Mouse (Mus musculus) neural tube, embryonic 14.5 days (tissue): Measurements from ENCODE around the gene Atf3. TPM values are rescaled to one million over a fixed set of nuclear protein-coding genes. Genes with fewer than 3 reads are reported as not detected.
"Not testable (repeated sequence)": the region's sequence is repeated elsewhere in the genome, so short reads cannot be mapped to it uniquely, and the experiment has no call there.

ENCODE experiments used
- ATAC-seq: fragments of 200-750 bp; cut with Nextera tagmentation; 2 replicates; pipeline ENCODE4 v1.8.0; 2017; ENCODE audit warnings: low read depth, mild to moderate bottlenecking, moderate TSS enrichment, moderate library complexity
- H3K27ac ChIP-seq: fragments of 300-500 bp; sonication (generic); 2 replicates; pipeline ENCODE4 v1.5.1; 2014; ENCODE audit warnings: low read depth, mild to moderate bottlenecking, control low read depth, low read length, moderate library complexity, mixed read lengths
- H3K27me3 ChIP-seq: fragments of 300-500 bp; sonication (generic); 2 replicates; pipeline ENCODE4 v1.6.1; 2014; ENCODE audit warnings: low read length; ENCODE audit not compliant: control insufficient read depth, insufficient read depth
- H3K36me3 ChIP-seq: fragments of 300-500 bp; sonication (generic); 2 replicates; pipeline ENCODE4 v1.6.1; 2014; ENCODE audit warnings: low read length, mixed read lengths; ENCODE audit not compliant: control insufficient read depth, insufficient read depth
- H3K4me1 ChIP-seq: fragments of 300-500 bp; sonication (generic); 2 replicates; pipeline ENCODE4 v1.6.1; 2014; ENCODE audit warnings: low read length; ENCODE audit not compliant: control insufficient read depth, insufficient read depth
- H3K4me2 ChIP-seq: fragments of 300-500 bp; sonication (generic); 2 replicates; pipeline ENCODE4 v1.6.1; 2014; ENCODE audit warnings: mild to moderate bottlenecking, low read depth, low read length, control low read depth
- H3K4me3 ChIP-seq: fragments of 300-500 bp; sonication (generic); 2 replicates; pipeline ENCODE4 v1.5.1; 2014; ENCODE audit warnings: low read depth, low read length, control low read depth, mixed read lengths
- H3K9ac ChIP-seq: fragments of 300-500 bp; sonication (generic); replicated peaks from 2 replicates; pipeline ENCODE4 v1.6.1; 2014; ENCODE audit warnings: low read depth, mild to moderate bottlenecking, control low read depth, low read length, mixed read lengths
- H3K9me3 ChIP-seq: fragments of 300-500 bp; sonication (generic); 2 replicates; pipeline ENCODE4 v1.6.1; 2016; ENCODE audit warnings: low read length; ENCODE audit not compliant: control insufficient read depth
- WGBS: fragments of 180-500 bp; shearing (Covaris S2); extraction: QIAGEN DNeasy Blood & Tissue Kit; methylation state at CpG from one replicate; pipeline ENCODE4 v1.1.7; 2014; 5-methylcytosine and 5-hydroxymethylcytosine counted together
- polyA plus RNA-seq: library from polyadenylated mRNA; unstranded; fragments of >200 nt; fragmentation: Nextera tagmentation; extraction: Ambion mirVana; gene quantifications from 2 replicates; pipeline ENCODE4 v1.2.1, GENCODE M21; 2014

Gene Atf3
- polyA plus RNA-seq, 1 experiment from 2014 or later: 0.66 TPM

- H3K4me3 ChIP-seq: no peak overlapping the region
- H3K27me3 ChIP-seq: no peaks in the 10 kb centered on the region
- no peak overlapping the region for H3K27ac ChIP-seq
- no peak overlapping the region for H3K9ac ChIP-seq
- no peaks in the 10 kb centered on the region for H3K9me3 ChIP-seq
- WGBS: 65% methylated on average over 3 of the region's 3 CpGs
- ATAC-seq: no peak
- H3K4me2 ChIP-seq: no peak overlapping the region
- H3K36me3 ChIP-seq: no peaks in the 10 kb centered on the region
- no peaks in the 10 kb centered on the region for H3K4me1 ChIP-seq
Observed at GRCm38 (mm10) chr1:191154314-191154713, 63.5 kb downstream of the Atf3 start.

GRCm38 (mm10) chr1:191153052-191153451 lies 64.8 kb downstream of the Atf3 start:
- H3K9me3 ChIP-seq: no peaks in the 10 kb centered on the region
- H3K36me3 ChIP-seq: no peaks in the 10 kb centered on the region
- H3K9ac ChIP-seq: no peak overlapping the region
- no peak overlapping the region for H3K4me3 ChIP-seq
- ATAC-seq: no peak
- H3K27me3 ChIP-seq: no peaks in the 10 kb centered on the region
- WGBS: 10% methylated on average over 4 of the region's 4 CpGs
- H3K4me2 ChIP-seq: no peak overlapping the region
- H3K4me1 ChIP-seq: no peaks in the 10 kb centered on the region
- H3K27ac ChIP-seq: no peak overlapping the region

GRCm38 (mm10) chr1:191150924-191151605 lies 66.8 kb downstream of the Atf3 start:
- Histone ChIP-seq H3K4me1 (no peaks in the 10 kb centered on the region), H3K9ac (no peak overlapping the region), H3K27me3 (no peaks in the 10 kb centered on the region), H3K4me3 (no peak overlapping the region), H3K9me3 (no peaks in the 10 kb centered on the region), H3K4me2 (no peak overlapping the region), H3K27ac (no peak overlapping the region), H3K36me3 (no peaks in the 10 kb centered on the region)
- no peak for ATAC-seq
- 81% methylated on average over 8 of the region's 8 CpGs for WGBS

- 90% methylated on average over 5 of the region's 5 CpGs for WGBS
- not testable (repeated sequence) for H3K9me3 ChIP-seq, H3K36me3 ChIP-seq, ATAC-seq, H3K9ac ChIP-seq, H3K27me3 ChIP-seq, H3K4me2 ChIP-seq, H3K4me3 ChIP-seq, H3K27ac ChIP-seq, H3K4me1 ChIP-seq
Observed at GRCm38 (mm10) chr1:191149489-191149888, 68.3 kb downstream of the Atf3 start.

- Histone ChIP-seq H3K27ac (no peak overlapping the region), H3K9me3 (no peaks in the 10 kb centered on the region), H3K4me1 (no peaks in the 10 kb centered on the region), H3K27me3 (no peaks in the 10 kb centered on the region), H3K36me3 (no peaks in the 10 kb centered on the region), H3K9ac (no peak overlapping the region), H3K4me2 (no peak overlapping the region), H3K4me3 (no peak overlapping the region)
- WGBS: 88% methylated on average over 8 of the region's 8 CpGs
- ATAC-seq: no peak
Observed at GRCm38 (mm10) chr1:191140983-191141382, 76.9 kb downstream of the Atf3 start.

GRCm38 (mm10) chr1:191138874-191139495 lies 78.9 kb downstream of the Atf3 start:
- Histone ChIP-seq H3K4me3 (no peak overlapping the region), H3K4me2 (no peak overlapping the region), H3K4me1 (no peaks in the 10 kb centered on the region), H3K27me3 (no peaks in the 10 kb centered on the region), H3K27ac (no peak overlapping the region), H3K36me3 (no peaks in the 10 kb centered on the region), H3K9me3 (no peaks in the 10 kb centered on the region), H3K9ac (no peak overlapping the region)
- 69% methylated on average over 7 of the region's 7 CpGs for WGBS
- no peak for ATAC-seq

GRCm38 (mm10) chr1:191138436-191138835 lies 79.4 kb downstream of the Atf3 start:
- Histone ChIP-seq H3K36me3 (no peaks in the 10 kb centered on the region), H3K27ac (no peak overlapping the region), H3K27me3 (no peaks in the 10 kb centered on the region), H3K9ac (no peak overlapping the region), H3K4me3 (no peak overlapping the region), H3K4me2 (no peak overlapping the region), H3K9me3 (no peaks in the 10 kb centered on the region), H3K4me1 (no peaks in the 10 kb centered on the region)
- no peak for ATAC-seq
- 90% methylated on average over 4 of the region's 4 CpGs for WGBS

GRCm38 (mm10) chr1:191135406-191135805 lies 82.4 kb downstream of the Atf3 start:
- H3K36me3 ChIP-seq: no peaks in the 10 kb centered on the region
- H3K9me3 ChIP-seq: no peaks in the 10 kb centered on the region
- H3K4me3 ChIP-seq: no peak overlapping the region
- no peaks in the 10 kb centered on the region for H3K4me1 ChIP-seq
- no peak for ATAC-seq
- no peak overlapping the region for H3K27ac ChIP-seq
- WGBS: 62% methylated on average over 4 of the region's 4 CpGs
- H3K4me2 ChIP-seq: no peak overlapping the region
- H3K27me3 ChIP-seq: no peaks in the 10 kb centered on the region
- H3K9ac ChIP-seq: no peak overlapping the region

GRCm38 (mm10) chr1:191132934-191133333 lies 84.9 kb downstream of the Atf3 start:
- H3K9me3 ChIP-seq: no peaks in the 10 kb centered on the region
- no peak overlapping the region for H3K27ac ChIP-seq
- no peaks in the 10 kb centered on the region for H3K4me1 ChIP-seq
- H3K27me3 ChIP-seq: no peaks in the 10 kb centered on the region
- no peak for ATAC-seq
- H3K36me3 ChIP-seq: no peaks in the 10 kb centered on the region
- no peak overlapping the region for H3K9ac ChIP-seq
- 81% methylated on average over 5 of the region's 5 CpGs for WGBS
- H3K4me3 ChIP-seq: no peak overlapping the region
- no peak overlapping the region for H3K4me2 ChIP-seq
